Mouse (Mus musculus) MEL (cell line): ENCODE measurements at regions not wholly inside any gene's neighbourhood (a gene's known extent, or its start where the extent isn't known, plus 50 kb on each side); places are given as distances from the start of the nearest gene placed in this dataset.

Experiments
- CTCF ChIP-seq, 3 experiments: IDR thresholded peaks in 2 of 3; conservative IDR thresholded peaks in 1 of 3; 2 replicates each; pipeline ENCODE4 v1.5.1; 2011 to 2012; ENCODE audit warnings: low read length in 3 of 3, low read depth in 2 of 3, mild to moderate bottlenecking in 2 of 3, improper control_type of control experiment in 1 of 3, inconsistent platforms in 1 of 3, mixed read lengths in 1 of 3, moderate library complexity in 1 of 3; ENCODE audit not compliant: control insufficient read depth in 1 of 3, insufficient read depth in 1 of 3, poor library complexity in 1 of 3, severe bottlenecking in 1 of 3
- ELF1 ChIP-seq: IDR thresholded peaks from 2 replicates; pipeline ENCODE4 v1.6.1; 2014; ENCODE audit warnings: low read depth, mild to moderate bottlenecking, inconsistent platforms, low read length, improper control_type of control experiment, moderate library complexity
- EP300 ChIP-seq, 2 experiments: IDR thresholded peaks; 2 replicates each; pipeline ENCODE4 v1.6.1; 2011; ENCODE audit warnings: improper control_type of control experiment in 2 of 2, low read length in 2 of 2, low read depth in 1 of 2, mild to moderate bottlenecking in 1 of 2
- GABPA ChIP-seq: IDR thresholded peaks from 2 replicates; pipeline ENCODE4 v1.6.1; 2012; ENCODE audit warnings: low read depth, mild to moderate bottlenecking, inconsistent platforms, low read length, improper control_type of control experiment, moderate library complexity
- HCFC1 ChIP-seq: IDR thresholded peaks from 2 replicates; pipeline ENCODE4 v1.6.1; 2012; ENCODE audit warnings: low read depth, mild to moderate bottlenecking, inconsistent platforms, low read length, improper control_type of control experiment, moderate library complexity
- JUND ChIP-seq: IDR thresholded peaks from 2 replicates; pipeline ENCODE4 v1.6.1; 2011; ENCODE audit warnings: low read depth, mild to moderate bottlenecking, improper control_type of control experiment, low read length
- MAZ ChIP-seq: IDR thresholded peaks from 2 replicates; pipeline ENCODE4 v1.6.1; 2012; ENCODE audit warnings: low read depth, mild to moderate bottlenecking, inconsistent platforms, low read length, improper control_type of control experiment
- POLR2A ChIP-seq, 2 experiments: IDR thresholded peaks; 2 replicates each; pipeline ENCODE4 v1.6.1; 2011 to 2012; ENCODE audit warnings: low read length in 2 of 2, mild to moderate bottlenecking in 2 of 2, control low read depth in 1 of 2, improper control_type of control experiment in 1 of 2, low read depth in 1 of 2, moderate library complexity in 1 of 2; ENCODE audit not compliant: control insufficient read depth in 1 of 2, insufficient read depth in 1 of 2, poor library complexity in 1 of 2
- RCOR1 ChIP-seq: IDR thresholded peaks from 2 replicates; pipeline ENCODE4 v1.6.1; 2012; ENCODE audit warnings: low read depth, mild to moderate bottlenecking, inconsistent platforms, low read length, improper control_type of control experiment
- SIN3A ChIP-seq: IDR thresholded peaks from 2 replicates; pipeline ENCODE4 v1.6.1; 2012; ENCODE audit warnings: low read length, improper control_type of control experiment, inconsistent platforms
- TAL1 ChIP-seq: IDR thresholded peaks from 2 replicates; pipeline ENCODE4 v1.6.1; 2012; ENCODE audit warnings: mild to moderate bottlenecking, inconsistent platforms, low read length, moderate library complexity, mixed read lengths
- TCF12 ChIP-seq: IDR thresholded peaks from 2 replicates; pipeline ENCODE4 v1.6.1; 2014; ENCODE audit warnings: low read depth, mild to moderate bottlenecking, inconsistent platforms, low read length, improper control_type of control experiment, moderate library complexity
- UBTF ChIP-seq: IDR thresholded peaks from 2 replicates; pipeline ENCODE4 v1.6.1; 2012; ENCODE audit warnings: low read depth, mild to moderate bottlenecking, inconsistent platforms, low read length, improper control_type of control experiment, moderate library complexity, borderline replicate concordance; ENCODE audit not compliant: insufficient read depth
- ZNF384 ChIP-seq: IDR thresholded peaks from 2 replicates; pipeline ENCODE4 v1.6.1; 2012; ENCODE audit warnings: low read depth, mild to moderate bottlenecking, inconsistent platforms, low read length, improper control_type of control experiment

DNA sequence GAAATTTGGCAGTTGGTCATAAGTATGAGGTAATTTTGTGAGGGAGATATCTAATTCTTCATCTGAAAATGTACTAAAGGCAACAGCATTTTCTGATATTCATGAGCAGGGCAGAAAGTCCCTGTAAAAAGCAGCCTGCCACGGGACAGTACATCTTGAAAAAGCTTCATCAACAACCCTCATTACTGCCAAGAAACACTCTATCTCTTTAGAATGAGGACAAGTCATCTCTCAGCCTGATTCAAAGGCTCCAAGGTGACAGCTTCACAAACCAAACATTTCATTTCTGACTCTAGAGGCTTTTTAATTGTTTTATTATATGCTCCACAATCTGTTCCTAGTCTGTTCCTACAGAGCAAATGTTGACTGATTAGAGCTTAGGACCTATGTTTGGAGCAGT is 260.3 kb downstream of the Aldoart1 start:
- no peak for TF ChIP-seq UBTF
- TF ChIP-seq POLR2A (IDR thresholded peaks at IDR 0.05; ENCODE audit: control insufficient read depth in 1 of 2, insufficient read depth in 1 of 2, low read depth in 1 of 2, low read length in 2 of 2, poor library complexity in 1 of 2), result no peak
- TF ChIP-seq TCF12, result no peak
- TF ChIP-seq GABPA, result no peak
- no peak for TF ChIP-seq CTCF (IDR thresholded peaks at IDR 0.05 in 2 of 3, conservative IDR thresholded peaks at IDR 0.05 in 1 of 3; ENCODE audit: control insufficient read depth in 1 of 3, insufficient read depth in 1 of 3, low read depth in 2 of 3, low read length in 3 of 3, poor library complexity in 1 of 3, severe bottlenecking in 1 of 3)
- TF ChIP-seq TAL1, result no peak
- no peak for TF ChIP-seq SIN3A
- no peak for TF ChIP-seq MAZ
- TF ChIP-seq ELF1, result no peak
- TF ChIP-seq EP300 (IDR thresholded peaks at IDR 0.05; ENCODE audit: low read depth in 1 of 2, low read length in 2 of 2), result no peak
- no peak for TF ChIP-seq JUND
- TF ChIP-seq RCOR1, result no peak
- no peak for TF ChIP-seq HCFC1
- no peak for TF ChIP-seq ZNF384
